In the genomic region with DNA sequence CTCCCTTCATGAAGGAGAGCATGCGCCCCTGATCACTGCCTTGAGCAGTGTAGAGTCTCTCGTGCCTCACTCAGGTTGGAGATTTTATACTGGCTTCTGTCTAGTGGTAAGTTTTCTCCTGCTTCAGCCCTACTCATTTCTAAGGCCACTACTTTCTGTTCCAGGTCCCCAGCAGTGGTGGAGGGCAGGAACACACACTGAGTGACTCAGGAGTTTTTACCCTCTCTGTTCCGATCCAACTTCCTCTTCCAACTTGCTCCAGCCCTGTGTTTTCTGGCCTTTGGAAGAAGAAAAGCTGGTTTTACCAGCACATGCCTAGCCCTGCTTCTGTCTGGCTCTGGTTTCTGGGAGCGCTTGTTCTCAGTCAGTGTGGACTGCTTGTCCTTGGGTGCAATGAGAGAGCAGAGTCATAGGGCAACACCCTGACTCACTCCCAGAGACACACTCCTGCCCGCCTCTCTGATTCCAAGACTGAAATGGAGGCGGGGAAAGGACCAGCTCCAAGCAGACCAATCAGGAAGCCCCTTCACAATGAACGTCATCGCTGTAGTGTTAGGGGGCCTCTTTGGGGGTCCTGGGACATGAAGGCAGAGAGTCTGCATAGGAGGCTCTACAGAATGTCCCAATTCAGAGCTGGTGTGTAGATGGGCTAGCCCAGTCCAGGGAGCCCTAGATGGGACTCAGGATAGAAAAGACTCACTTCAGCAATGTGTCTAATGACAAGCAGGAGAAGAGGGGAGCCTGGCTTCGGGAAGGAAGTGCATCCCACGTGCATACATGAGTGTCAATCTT, we compare ENCODE assay signal across 9 mouse cellular contexts.
DNase-seq lines count a peak whose midpoint lies in the region; ATAC-seq and TF ChIP-seq lines count a peak whose summit lies in the region.
"Had no signal": no experiment of that assay in that cellular context is flagged by ENCODE, and none has a peak within 500 bp of the region (broad histone marks: within the 10 kb centered on the region; RNA-seq: fewer than 3 reads in every experiment).

No protein-coding gene starts in this region.

- 0 out of 2 replicates have a peak overlapping the region, but pooled peaks have one; percentile 0 for H3K27ac ChIP-seq in midbrain, embryonic 10.5 days (replicated peaks)
- no peak overlapping the region for H3K27ac ChIP-seq in midbrain, postnatal 0 days (ENCODE audit: low read depth, low read length)
- H3K27ac ChIP-seq in intestine, embryonic 15.5 days, result peak overlapping the region; percentile 83
- peak overlapping the region; percentile 72 for H3K27ac ChIP-seq in lung, embryonic 14.5 days (ENCODE audit: low read depth)
- H3K27ac ChIP-seq: embryonic facial prominence, embryonic 12.5 days had no signal

- H3K4me2 ChIP-seq in midbrain, postnatal 0 days (ENCODE audit: low read depth, low read length, poor library complexity, severe bottlenecking), result no peak overlapping the region
- H3K4me2 ChIP-seq in intestine, embryonic 15.5 days (replicated peaks), result peak overlapping the region; percentile 46
- peak overlapping the region; percentile 40; the same call in 1 of the 2 replicates for H3K4me2 ChIP-seq in lung, embryonic 14.5 days
- H3K4me2 ChIP-seq: embryonic facial prominence, embryonic 12.5 days had no signal

- no peak overlapping the region for H3K4me3 ChIP-seq in midbrain, embryonic 10.5 days
- no peak overlapping the region for H3K4me3 ChIP-seq in midbrain, postnatal 0 days (ENCODE audit: low read depth, low read length)
- H3K4me3 ChIP-seq in intestine, embryonic 15.5 days (replicated peaks), result no peak overlapping the region
- H3K4me3 ChIP-seq in lung, embryonic 14.5 days (ENCODE audit: low read depth, low read length), result no peak overlapping the region
- H3K4me3 ChIP-seq: embryonic facial prominence, embryonic 12.5 days had no signal

- peaks cover 4% of the 10 kb centered on the region; the same call in 1 of the 2 replicates for H3K9me3 ChIP-seq in midbrain, embryonic 10.5 days (replicated peaks)
- H3K9me3 ChIP-seq in midbrain, postnatal 0 days (ENCODE audit: low read length), result no peaks in the 10 kb centered on the region
- no peaks in the 10 kb centered on the region for H3K9me3 ChIP-seq in intestine, embryonic 15.5 days
- no peaks in the 10 kb centered on the region for H3K9me3 ChIP-seq in lung, embryonic 14.5 days (ENCODE audit: low read depth, low read length)
- H3K9me3 ChIP-seq: embryonic facial prominence, embryonic 12.5 days had no signal

- WGBS in midbrain, embryonic 10.5 days, result 44% methylated on average over 10 of the region's 10 CpGs
- WGBS in midbrain, postnatal 0 days, result 55% methylated on average over 10 of the region's 10 CpGs
- WGBS in intestine, embryonic 15.5 days, result 42% methylated on average over 10 of the region's 10 CpGs
- WGBS in lung, embryonic 14.5 days, result 43% methylated on average over 10 of the region's 10 CpGs

- peaks cover 38% of the 10 kb centered on the region for H3K27me3 ChIP-seq in midbrain, embryonic 10.5 days (ENCODE audit: low read depth, poor library complexity, severe bottlenecking)
- H3K27me3 ChIP-seq in midbrain, postnatal 0 days (ENCODE audit: insufficient read depth, low read length), result no peaks in the 10 kb centered on the region
- no peaks in the 10 kb centered on the region for H3K27me3 ChIP-seq in intestine, embryonic 15.5 days (replicated peaks)
- no peaks in the 10 kb centered on the region for H3K27me3 ChIP-seq in lung, embryonic 14.5 days (ENCODE audit: insufficient read depth, low read length)
- H3K27me3 ChIP-seq: embryonic facial prominence, embryonic 12.5 days had no signal

- no peak for DNase-seq in midbrain, embryonic 10.5 days (ENCODE audit: low spot score)
- no peak for DNase-seq in midbrain, postnatal 0 days (ENCODE audit: low spot score)
- peak; percentile 56 for DNase-seq in adrenal gland, postnatal 25 days
- DNase-seq in lung, embryonic 14.5 days, result peak; percentile 47
- no peak for DNase-seq in spleen, adult 18-20 months
- no peak for DNase-seq in frontal cortex, postnatal 14 days (ENCODE audit: low spot score in 2 of 2)
- DNase-seq in cerebellum, adult 9-10 months, result no peak

- H3K4me1 ChIP-seq in midbrain, embryonic 10.5 days, result peaks cover 40% of the 10 kb centered on the region
- H3K4me1 ChIP-seq in midbrain, postnatal 0 days (ENCODE audit: insufficient read depth, low read length), result peaks cover 9% of the 10 kb centered on the region; the same call in 1 of the 2 replicates
- peaks cover 21% of the 10 kb centered on the region for H3K4me1 ChIP-seq in intestine, embryonic 15.5 days (replicated peaks)
- H3K4me1 ChIP-seq in lung, embryonic 14.5 days (ENCODE audit: insufficient read depth), result peaks cover 22% of the 10 kb centered on the region

- ATAC-seq in midbrain, postnatal 0 days (ENCODE audit: low FRiP score), result no peak
- peak; percentile 83 for ATAC-seq in intestine, embryonic 15.5 days
- ATAC-seq in lung, embryonic 14.5 days (ENCODE audit: insufficient read depth), result peak; percentile 60

- H3K9ac ChIP-seq in midbrain, postnatal 0 days (replicated peaks; ENCODE audit: low read length, poor library complexity, severe bottlenecking), result no peak overlapping the region
- no peak overlapping the region for H3K9ac ChIP-seq in intestine, embryonic 15.5 days
- no peak overlapping the region for H3K9ac ChIP-seq in lung, embryonic 14.5 days
- H3K9ac ChIP-seq: embryonic facial prominence, embryonic 12.5 days had no signal

- TF ChIP-seq CTCF in midbrain, postnatal 0 days (IDR thresholded peaks at IDR 0.05), result no peak
- no peak for TF ChIP-seq CTCF in lung, embryonic 14.5 days (IDR thresholded peaks at IDR 0.05; ENCODE audit: low read depth)

- no peaks in the 10 kb centered on the region for H3K36me3 ChIP-seq in midbrain, embryonic 10.5 days
- H3K36me3 ChIP-seq in midbrain, postnatal 0 days (ENCODE audit: insufficient read depth, low read length), result no peaks in the 10 kb centered on the region
- no peaks in the 10 kb centered on the region for H3K36me3 ChIP-seq in intestine, embryonic 15.5 days
- no peaks in the 10 kb centered on the region for H3K36me3 ChIP-seq in lung, embryonic 14.5 days (ENCODE audit: insufficient read depth)
- H3K36me3 ChIP-seq: embryonic facial prominence, embryonic 12.5 days had no signal

Comparison
In these comparisons a context has a peak if more than half of its experiments do, and no peak if none do; other contexts are left out.
1. DNase-seq: peak in adrenal gland, postnatal 25 days (single experiment) and lung, embryonic 14.5 days (single experiment); none in midbrain, embryonic 10.5 days (single experiment), midbrain, postnatal 0 days (single experiment), spleen, adult 18-20 months (0 of 2), frontal cortex, postnatal 14 days (0 of 2) and cerebellum, adult 9-10 months (single experiment).